ENCODE assay signal across 22 mouse cellular contexts in genomic region chr19:34901735-34902134, GRCm38 (mm10). TPM values are rescaled to one million over a fixed set of nuclear protein-coding genes. Genes with fewer than 3 reads are reported as not detected.
DNase-seq lines count a peak whose midpoint lies in the region; ATAC-seq and TF ChIP-seq lines count a peak whose summit lies in the region.
"Had no signal": no experiment of that assay in that cellular context is flagged by ENCODE, and none has a peak within 500 bp of the region (broad histone marks: within the 10 kb centered on the region; RNA-seq: fewer than 3 reads in every experiment).

No protein-coding gene starts in this region.

- H3K27me3 ChIP-seq in kidney, embryonic 16.5 days (ENCODE audit: insufficient read depth, low read length) = no peaks in the 10 kb centered on the region
- H3K27me3 ChIP-seq in kidney, adult 2 months (replicated peaks; ENCODE audit: control insufficient read depth, insufficient read depth, low read length) = no peaks in the 10 kb centered on the region
- H3K27me3 ChIP-seq in cerebellum, adult 2 months (ENCODE audit: control insufficient read depth, insufficient read depth, low read length) = no peaks in the 10 kb centered on the region
- H3K27me3 ChIP-seq: CH12.LX had no signal

- intact Hi-C loops in heart, postnatal 36 days (cut with DNase I) = no loop called here

- TF ChIP-seq CTCF in kidney, adult 2 months (conservative IDR thresholded peaks at IDR 0.05; ENCODE audit: insufficient read depth, insufficient read length, low read depth, low read length) = no peak
- TF ChIP-seq CTCF in cerebellum, adult 2 months (IDR thresholded peaks at IDR 0.05; ENCODE audit: borderline replicate concordance, insufficient read depth, low read depth, low read length) = no peak

- ATAC-seq in kidney, embryonic 16.5 days (ENCODE audit: low FRiP score, low TSS enrichment) = peak; percentile 51; the same call in 1 of the 2 replicates
- ATAC-seq: activated CD4-positive, CD25-positive, alpha-beta regulatory T cell, adult 4 months; CD4-positive, CD25-positive, alpha-beta regulatory T cell, adult 4 months; Patski had no signal

- H3K4me3 ChIP-seq in kidney, embryonic 16.5 days (ENCODE audit: low read length) = no peak overlapping the region
- no peak overlapping the region for H3K4me3 ChIP-seq in kidney, adult 2 months (ENCODE audit: insufficient read depth, low read depth, low read length)
- H3K4me3 ChIP-seq in brown adipose tissue, adult 24 weeks (ENCODE audit: insufficient read depth, low read depth, low read length) = no peak overlapping the region
- H3K4me3 ChIP-seq in cerebellum, adult 2 months (replicated peaks; ENCODE audit: insufficient read depth, low read depth, low read length) = no peak overlapping the region

- peak; percentile 62 for DNase-seq in heart, adult 11 months
- DNase-seq in heart, postnatal 36 days = no peak
- no peak for DNase-seq in kidney, adult 2 months
- no peak for DNase-seq in cerebellum, adult 2 months
- DNase-seq: adrenal gland, adult 2 months; adrenal gland, adult 8-10 months; adrenal gland, postnatal 10 days; adrenal gland, postnatal 14 days; adrenal gland, postnatal 25 days; adrenal gland, postnatal 36 days; B cell, adult 2 months; cerebellum, adult 11 months; cerebellum, adult 11-12 months; cerebellum, adult 18-20 months; cerebellum, adult 8-10 months had no signal

- no peak for TF ChIP-seq POLR2A in kidney, adult 2 months (IDR thresholded peaks at IDR 0.05; ENCODE audit: low read depth, low read length)
- TF ChIP-seq POLR2A in cerebellum, adult 2 months (IDR thresholded peaks at IDR 0.05; ENCODE audit: borderline replicate concordance, insufficient read depth, low read length) = no peak

- no peak overlapping the region for H3K4me2 ChIP-seq in kidney, embryonic 16.5 days (replicated peaks; ENCODE audit: low read depth, low read length)

- no peak overlapping the region for H3K27ac ChIP-seq in kidney, embryonic 16.5 days (ENCODE audit: low read length)
- H3K27ac ChIP-seq in kidney, adult 2 months (ENCODE audit: insufficient read depth, low read depth, low read length) = no peak overlapping the region
- H3K27ac ChIP-seq in brown adipose tissue, adult 24 weeks (replicated peaks; ENCODE audit: low read depth, low read length) = peak overlapping the region; percentile 61; the same call in 1 of the 2 replicates
- no peak overlapping the region for H3K27ac ChIP-seq in cerebellum, adult 2 months (ENCODE audit: insufficient read depth, low read length)

- WGBS in kidney, embryonic 16.5 days = 85% methylated on average over 2 of the region's 2 CpGs
- WGBS in kidney, adult 2 months = 77% methylated on average over 2 of the region's 2 CpGs
- WGBS in cerebellum, adult 2 months = 84% methylated on average over 2 of the region's 2 CpGs

- H3K9ac ChIP-seq in kidney, embryonic 16.5 days (replicated peaks; ENCODE audit: low read length) = no peak overlapping the region

- no peaks in the 10 kb centered on the region for H3K36me3 ChIP-seq in kidney, embryonic 16.5 days (ENCODE audit: insufficient read depth, low read length)
- no peaks in the 10 kb centered on the region for H3K36me3 ChIP-seq in kidney, adult 2 months (ENCODE audit: control insufficient read depth, insufficient read depth, low read length)
- H3K36me3 ChIP-seq: G1E had no signal

- H3K9me3 ChIP-seq in kidney, embryonic 16.5 days (ENCODE audit: low read length) = 0 out of 2 replicates have a peak, but pooled peaks cover 2% of the 10 kb centered on the region

- H3K4me1 ChIP-seq in kidney, embryonic 16.5 days (ENCODE audit: insufficient read depth, low read length) = no peaks in the 10 kb centered on the region
- H3K4me1 ChIP-seq in kidney, adult 2 months (ENCODE audit: control insufficient read depth, insufficient read depth, low read length) = no peaks in the 10 kb centered on the region
- H3K4me1 ChIP-seq in brown adipose tissue, adult 24 weeks (ENCODE audit: control insufficient read depth, insufficient read depth, insufficient read length, low read length) = peaks cover 13% of the 10 kb centered on the region; the same call in 1 of the 2 replicates
- H3K4me1 ChIP-seq in cerebellum, adult 2 months (ENCODE audit: control insufficient read depth, insufficient read depth, low read length) = no peaks in the 10 kb centered on the region

RNA-seq across cellular contexts. Expression of gene Kif20b, which starts 20.4 kb away (rescaled TPM):
- 1 to 10 TPM; 1.6 to 1.9 TPM for total RNA-seq in heart, postnatal 36 days (2021)
- polyA plus RNA-seq in kidney, embryonic 16.5 days (2015; fragmentation: Nextera tagmentation; extraction: Ambion mirVana) = 61.2 and 61.5 TPM in 2 replicates
- 0.07 and 0.30 TPM in 2 replicates for polyA plus RNA-seq in kidney, adult 2 months (2012; rRNA removed)
- 0.95 TPM in 1 of 2 replicates, not detected in the other for polyA plus RNA-seq in brown adipose tissue, adult 24 weeks (2012; ENCODE audit: insufficient read depth, insufficient read length, missing spikeins)
- 0.55 and 0.56 TPM in 2 replicates for polyA plus RNA-seq in cerebellum, adult 2 months (2012; rRNA removed)
- polyA plus RNA-seq: adrenal gland, adult 2 months had no signal

RNA-seq across cellular contexts. Expression of gene Pank1, which starts 22.5 kb away (rescaled TPM):
- 10 to 100 TPM; 51.7 to 56.2 TPM for total RNA-seq in heart, postnatal 36 days (2021)
- polyA plus RNA-seq in kidney, embryonic 16.5 days (2015; fragmentation: Nextera tagmentation; extraction: Ambion mirVana) = 7.4 and 7.8 TPM in 2 replicates
- polyA plus RNA-seq in kidney, adult 2 months (2012; rRNA removed) = 8.7 and 14.3 TPM in 2 replicates
- polyA plus RNA-seq in brown adipose tissue, adult 24 weeks (2012; ENCODE audit: insufficient read depth, insufficient read length, missing spikeins) = 200 and 231 TPM in 2 replicates
- polyA plus RNA-seq in cerebellum, adult 2 months (2012; rRNA removed) = 6.3 and 6.9 TPM in 2 replicates

Comparison
In these comparisons a context has a peak if more than half of its experiments do, and no peak if none do; other contexts are left out.
1. RNA of gene Kif20b, which starts 20.4 kb away (polyA plus RNA-seq): 61.2 to 61.5 TPM in kidney, embryonic 16.5 days; 0.95 TPM in brown adipose tissue, adult 24 weeks, 0.55 to 0.56 TPM in cerebellum, adult 2 months and 0.07 to 0.30 TPM in kidney, adult 2 months; every median in the first group is over 10 times any median in the second.
2. RNA of gene Pank1, which starts 22.5 kb away (polyA plus RNA-seq): 200 to 231 TPM in brown adipose tissue, adult 24 weeks; 8.7 to 14.3 TPM in kidney, adult 2 months, 7.4 to 7.8 TPM in kidney, embryonic 16.5 days and 6.3 to 6.9 TPM in cerebellum, adult 2 months; every median in the first group is over 10 times any median in the second.